Mouse (Mus musculus) neutrophil, adult 83 days (primary cell): ENCODE data around the gene Pik3r3. TPM values are rescaled to one million over a fixed set of nuclear protein-coding genes. Genes with fewer than 3 reads are reported as not detected.

Experiments used
- total RNA-seq, 2 experiments: library from RNA; stranded (reverse); gene quantifications; one replicate each; pipeline ENCODE4 v1.2.4; 2023

Gene Pik3r3
- total RNA-seq = under 1 TPM; 0.90 to 0.94 TPM

GRCm38 (mm10) chr4:116221140-116221851, at the start of gene Pik3r3:
TSS of gene Pik3r3 (plus strand) at chr4:116221618.

GRCm38 (mm10) chr4:116173072-116173471, 48.3 kb upstream of the Pik3r3 start, which contains the start of the genes 1700042G07Rik and Gm49337:
TSS of gene 1700042G07Rik (plus strand) at chr4:116173372.
TSS of gene Gm49337 (plus strand) at chr4:116173384.

Other genes with a start within 250 kb of the Pik3r3 start
- 1 to 10 TPM in 1 of 2 experiments, under 1 TPM in 1; 0.97 to 1.1 TPM for gene Faah, start 203.7 kb upstream of the Pik3r3 start, total RNA-seq
- 1 to 10 TPM; 5.5 to 6.7 TPM for gene Nsun4, start 167.7 kb upstream of the Pik3r3 start, total RNA-seq
- gene Uqcrh, start 146.5 kb upstream of the Pik3r3 start, total RNA-seq = 100 to 1,000 TPM; 194 to 206 TPM
- 10 to 100 TPM; 17.8 to 20.2 TPM for gene Lrrc41, start 146.3 kb upstream of the Pik3r3 start, total RNA-seq
- 10 to 100 TPM; 17.5 to 22.4 TPM for gene Rad54l, start 97.9 kb upstream of the Pik3r3 start, total RNA-seq
- 10 to 100 TPM in 1 of 2 experiments, 1 to 10 TPM in 1; 9.4 to 14.1 TPM for gene Pomgnt1, start 97.8 kb upstream of the Pik3r3 start, total RNA-seq
- not detected for gene Lurap1, start 70.3 kb upstream of the Pik3r3 start, total RNA-seq
- not detected for gene Tspan1, start 54.0 kb upstream of the Pik3r3 start, total RNA-seq
- not detected for gene 1700042G07Rik, start 48.2 kb upstream of the Pik3r3 start, total RNA-seq
- not detected for gene Gm49337, start 48.2 kb upstream of the Pik3r3 start, total RNA-seq
- 10 to 100 TPM; 27.5 to 28.4 TPM for gene Mast2, start 242.6 kb downstream of the Pik3r3 start, total RNA-seq